Mouse (Mus musculus) splenic B cell, adult 2 months (primary cell): ENCODE measurements around the gene Abca7.

Experiments used
- DNase-seq: peaks from one replicate; pipeline ENCODE4 v3.0.0-alpha.2; 2011; ENCODE audit warnings: low read depth, low spot score
- H3K27me3 ChIP-seq: 2 replicates; pipeline ENCODE4 v1.6.1; 2012; ENCODE audit warnings: mild to moderate bottlenecking, low read length, moderate library complexity, mixed read lengths; ENCODE audit not compliant: control insufficient read depth, poor library complexity, insufficient read depth, severe bottlenecking
- H3K36me3 ChIP-seq: 2 replicates; pipeline ENCODE4 v1.6.1; 2012; ENCODE audit warnings: mild to moderate bottlenecking, low read length, moderate library complexity, mixed read lengths; ENCODE audit not compliant: control insufficient read depth, poor library complexity, insufficient read depth, severe bottlenecking

The Abca7 gene

GRCm38 (mm10) chr10:80018739-80019297 lies 22.5 kb downstream of the Abca7 start:
- peak; percentile 68 for DNase-seq
- H3K36me3 ChIP-seq = peaks cover 26% of the 10 kb centered on the region
- no peaks in the 10 kb centered on the region for H3K27me3 ChIP-seq

GRCm38 (mm10) chr10:80019471-80020131 lies 23.3 kb downstream of the Abca7 start:
- DNase-seq = no peak
- Histone ChIP-seq H3K36me3 (peaks cover 26% of the 10 kb centered on the region), H3K27me3 (no peaks in the 10 kb centered on the region)

- no peak for DNase-seq
- Histone ChIP-seq H3K36me3 (peaks cover 31% of the 10 kb centered on the region), H3K27me3 (no peaks in the 10 kb centered on the region)
Observed at GRCm38 (mm10) chr10:80020191-80020590, 23.9 kb downstream of the Abca7 start.

DNA sequence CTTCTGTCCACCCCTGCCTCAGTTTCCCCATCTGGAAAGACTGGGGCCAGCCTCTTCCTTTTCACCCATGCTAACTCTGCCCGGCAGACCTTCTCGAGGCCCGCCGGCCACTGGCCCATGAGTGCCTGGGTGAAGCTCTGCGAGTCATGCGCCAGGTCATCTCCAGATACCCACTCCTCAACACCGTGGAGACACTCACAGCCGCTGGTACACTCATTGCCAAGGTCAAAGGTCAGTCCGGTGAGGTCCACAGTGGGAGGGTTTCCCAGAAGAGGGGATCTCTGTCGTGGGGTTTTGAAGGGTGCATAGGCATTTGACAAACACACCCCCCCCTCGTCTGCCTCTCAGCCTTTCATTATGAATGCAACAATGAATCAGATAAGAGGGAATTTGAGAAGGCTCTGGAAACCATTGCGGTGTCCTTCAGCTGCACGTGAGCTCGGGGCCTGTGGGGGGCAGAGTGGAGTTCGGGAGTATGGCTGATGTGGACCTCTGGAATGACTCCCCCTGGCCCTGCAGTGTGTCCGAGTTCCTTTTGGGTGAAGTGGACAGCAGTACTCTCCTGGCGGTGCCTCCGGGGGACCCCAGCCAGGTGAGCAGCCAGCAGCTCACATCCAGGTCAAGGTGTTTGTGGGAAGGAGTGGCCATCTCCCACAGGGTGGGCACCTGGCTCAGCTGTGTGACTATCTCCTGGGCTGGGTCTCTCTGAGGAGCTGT lies 24.5 kb downstream of the Abca7 start:
- DNase-seq = no peak
- peaks cover 35% of the 10 kb centered on the region for H3K36me3 ChIP-seq
- no peaks in the 10 kb centered on the region for H3K27me3 ChIP-seq

DNA sequence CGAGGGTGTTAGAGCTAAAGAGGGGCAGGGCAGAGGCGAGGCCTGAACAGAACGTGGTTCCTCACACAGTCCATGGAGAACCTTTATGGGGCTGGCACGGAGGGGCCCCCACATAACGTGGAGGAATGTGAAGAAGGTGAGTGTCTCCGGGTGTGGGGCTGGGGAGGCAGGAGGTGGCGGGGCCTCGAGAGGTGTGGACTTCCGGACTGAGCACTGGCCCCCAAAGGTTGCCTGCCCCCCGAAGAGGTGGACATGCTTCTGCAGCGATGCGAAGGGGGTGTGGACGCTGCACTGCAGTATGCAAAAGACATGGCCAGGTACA lies 25.0 kb downstream of the Abca7 start:
- no peaks in the 10 kb centered on the region for H3K27me3 ChIP-seq
- H3K36me3 ChIP-seq = peaks cover 37% of the 10 kb centered on the region
- no peak for DNase-seq

- DNase-seq = no peak
- H3K27me3 ChIP-seq = no peaks in the 10 kb centered on the region
- peaks cover 45% of the 10 kb centered on the region for H3K36me3 ChIP-seq
Observed at GRCm38 (mm10) chr10:80022164-80022563, 25.9 kb downstream of the Abca7 start.

GRCm38 (mm10) chr10:80022806-80023205 lies 26.5 kb downstream of the Abca7 start:
- Histone ChIP-seq H3K27me3 (no peaks in the 10 kb centered on the region), H3K36me3 (peaks cover 51% of the 10 kb centered on the region)
- DNase-seq = no peak

GRCm38 (mm10) chr10:80023758-80024157 lies 27.5 kb downstream of the Abca7 start:
- DNase-seq = no peak
- H3K27me3 ChIP-seq = no peaks in the 10 kb centered on the region
- peaks cover 59% of the 10 kb centered on the region for H3K36me3 ChIP-seq

- DNase-seq = peak; percentile 83
- H3K36me3 ChIP-seq = peaks cover 63% of the 10 kb centered on the region
- no peaks in the 10 kb centered on the region for H3K27me3 ChIP-seq
Observed at GRCm38 (mm10) chr10:80024229-80025043, 28.1 kb downstream of the Abca7 start.

- Histone ChIP-seq H3K27me3 (no peaks in the 10 kb centered on the region), H3K36me3 (peaks cover 64% of the 10 kb centered on the region)
- no peak for DNase-seq
Observed at GRCm38 (mm10) chr10:80025044-80025347, 28.7 kb downstream of the Abca7 start.

- Histone ChIP-seq H3K27me3 (no peaks in the 10 kb centered on the region), H3K36me3 (peaks cover 66% of the 10 kb centered on the region)
- DNase-seq = no peak
Observed at GRCm38 (mm10) chr10:80025463-80025862, 29.2 kb downstream of the Abca7 start.

GRCm38 (mm10) chr10:80025889-80026288 lies 29.6 kb downstream of the Abca7 start:
- DNase-seq = peak; percentile 47
- Histone ChIP-seq H3K27me3 (no peaks in the 10 kb centered on the region), H3K36me3 (peaks cover 64% of the 10 kb centered on the region)

- no peaks in the 10 kb centered on the region for H3K27me3 ChIP-seq
- peaks cover 57% of the 10 kb centered on the region for H3K36me3 ChIP-seq
- DNase-seq = no peak
Observed at GRCm38 (mm10) chr10:80027681-80028520, 31.6 kb downstream of the Abca7 start.

- peaks cover 56% of the 10 kb centered on the region for H3K36me3 ChIP-seq
- no peaks in the 10 kb centered on the region for H3K27me3 ChIP-seq
- no peak for DNase-seq
Observed at GRCm38 (mm10) chr10:80028521-80028846, 32.2 kb downstream of the Abca7 start.
